Mouse (Mus musculus) hindbrain, postnatal 0 days (tissue): ENCODE results near the gene Rmnd5a. TPM values are rescaled to one million over a fixed set of nuclear protein-coding genes. Genes with fewer than 3 reads are reported as not detected.
"Not testable (repeated sequence)": the region's sequence is repeated elsewhere in the genome, so short reads cannot be mapped to it uniquely, and the experiment has no call there.

ENCODE experiments used
- ATAC-seq: fragments of 200-750 bp; cut with Nextera tagmentation; 2 replicates; pipeline ENCODE4 v1.8.0; 2017; ENCODE audit warnings: mild to moderate bottlenecking, moderate TSS enrichment, moderate library complexity
- DNase-seq: peaks from one replicate; pipeline ENCODE4 v3.0.0-alpha.2; 2015; ENCODE audit warnings: low spot score
- H3K27ac ChIP-seq: fragments of 300-500 bp; sonication (generic); 2 replicates; pipeline ENCODE4 v1.5.1; 2014; ENCODE audit warnings: mild to moderate bottlenecking
- H3K27me3 ChIP-seq: fragments of 300-500 bp; sonication (generic); 2 replicates; pipeline ENCODE4 v1.6.1; 2014; ENCODE audit warnings: low read length, mixed read lengths; ENCODE audit not compliant: insufficient read depth
- H3K36me3 ChIP-seq: fragments of 300-500 bp; sonication (generic); 2 replicates; pipeline ENCODE4 v1.6.1; 2014; ENCODE audit warnings: low read length, mixed read lengths; ENCODE audit not compliant: insufficient read depth
- H3K4me1 ChIP-seq: fragments of 300-500 bp; sonication (generic); 2 replicates; pipeline ENCODE4 v1.6.1; 2014; ENCODE audit warnings: antibody characterized with exemption, low read length, mixed read lengths; ENCODE audit not compliant: insufficient read depth
- H3K4me2 ChIP-seq: fragments of 300-500 bp; sonication (generic); 2 replicates; pipeline ENCODE4 v1.6.1; 2014; ENCODE audit warnings: low read depth, mild to moderate bottlenecking, low read length, moderate library complexity, mixed read lengths
- H3K4me3 ChIP-seq: fragments of 300-500 bp; sonication (generic); 2 replicates; pipeline ENCODE4 v1.5.1; 2014; ENCODE audit warnings: low read length
- H3K9ac ChIP-seq: fragments of 300-500 bp; sonication (generic); replicated peaks from 2 replicates; pipeline ENCODE4 v1.6.1; 2014; ENCODE audit warnings: mild to moderate bottlenecking, low read length, moderate library complexity, mixed read lengths
- H3K9me3 ChIP-seq: fragments of 300-500 bp; sonication (generic); 2 replicates; pipeline ENCODE4 v1.6.1; 2016; ENCODE audit warnings: low read length, mixed read lengths
- CTCF ChIP-seq: IDR thresholded peaks from 2 replicates; pipeline ENCODE4 v1.5.1; 2016; ENCODE audit warnings: antibody characterized with exemption, control low read depth, low read depth
- WGBS: fragments of 180-500 bp; shearing (Covaris S2); extraction: QIAGEN DNeasy Blood & Tissue Kit; methylation state at CpG from one replicate; pipeline ENCODE4 v1.1.7; 2014; 5-methylcytosine and 5-hydroxymethylcytosine counted together
- polyA plus RNA-seq: library from polyadenylated mRNA; unstranded; fragments of >200 nt; fragmentation: Nextera tagmentation; extraction: Ambion mirVana; gene quantifications from 2 replicates; pipeline ENCODE4 v1.2.1, GENCODE M21; 2015
- total RNA-seq: library from RNA; depleted of rRNA; stranded (reverse); fragments of >200 nt; gene quantifications from 2 replicates; pipeline ENCODE4 v1.2.3, GENCODE M21; 2014; rRNA removed

The Rmnd5a gene
- 44.9 and 46.1 TPM in 2 replicates for total RNA-seq
- polyA plus RNA-seq: 8.6 TPM in 2 replicates

DNA sequence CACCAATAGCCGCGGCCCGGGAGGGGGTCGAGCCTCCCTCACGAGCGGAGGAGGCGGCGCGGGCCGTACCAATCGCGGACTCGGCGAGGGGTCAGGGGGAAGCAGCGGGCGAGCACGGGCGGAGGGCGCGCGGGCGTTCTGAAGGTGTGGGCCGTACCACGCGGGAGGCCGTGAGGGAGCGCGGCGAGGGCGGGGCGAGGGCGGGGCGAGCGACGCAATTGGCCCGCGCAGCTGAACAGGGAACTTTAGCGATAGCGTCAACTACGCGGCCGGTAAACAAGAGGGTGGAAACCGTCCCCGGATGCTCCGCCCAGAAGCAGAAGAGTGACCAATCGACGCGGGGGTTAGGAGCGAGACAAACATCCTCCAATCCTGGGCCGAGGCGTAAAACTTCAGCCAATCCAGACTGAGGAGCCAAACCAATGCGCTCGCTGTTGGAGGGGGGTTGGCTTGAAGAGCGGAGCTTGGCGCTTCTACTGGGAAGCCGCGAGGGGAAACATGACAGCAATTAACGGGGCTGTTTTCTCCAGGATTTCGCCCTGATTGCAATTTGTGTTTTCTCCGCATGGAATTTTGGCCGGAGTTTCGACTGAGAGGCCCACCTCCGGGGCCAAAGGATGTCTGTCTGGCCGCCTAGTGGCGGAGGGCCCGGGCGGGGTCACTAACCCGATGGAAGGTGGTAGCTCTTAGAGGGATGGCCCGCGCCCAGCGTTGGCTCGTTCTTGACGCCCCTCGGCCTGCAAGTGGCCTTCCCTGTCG, at the start of gene Rmnd5a:
TSS of gene Rmnd5a (minus strand) at position 146 of the 759 bp plus-strand sequence.
- Histone ChIP-seq H3K27ac (peak within 1 kb of the TSS; percentile 99), H3K27me3 (no peaks in the 10 kb centered on the region), H3K4me2 (peak within 1 kb of the TSS; percentile 80), H3K4me3 (peak within 1 kb of the TSS; percentile 94), H3K9ac (peak within 1 kb of the TSS; percentile 94), H3K4me1 (peaks cover 9% of the 10 kb centered on the region), H3K36me3 (no peaks in the 10 kb centered on the region), H3K9me3 (no peaks in the 10 kb centered on the region)
- ATAC-seq: peak; percentile 98
- WGBS: under 1% methylated on average over 61 of the region's 75 CpGs
- DNase-seq: peak; percentile 99
- peak; percentile 68 for TF ChIP-seq CTCF

DNA sequence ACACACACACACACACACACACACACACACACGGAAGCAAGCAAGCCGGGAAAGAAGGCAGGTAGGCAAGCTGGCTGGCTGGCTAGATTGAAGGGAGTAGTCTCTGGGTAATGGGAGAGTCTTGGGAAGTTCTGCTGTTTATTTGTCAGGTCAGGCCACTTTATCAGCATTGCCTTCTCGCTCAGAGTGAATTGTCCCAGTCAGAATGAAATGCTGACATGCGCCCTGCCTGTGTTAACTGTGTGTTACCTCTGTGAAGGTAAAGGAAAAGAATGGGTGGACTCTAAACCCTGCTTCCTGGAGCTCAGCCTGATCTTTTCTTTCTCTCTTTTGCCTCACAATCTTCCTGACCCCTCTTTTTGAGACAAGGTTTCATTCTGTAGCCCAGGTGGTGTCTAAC, 47.5 kb upstream of the Rmnd5a start:
- no peaks in the 10 kb centered on the region for H3K36me3 ChIP-seq
- WGBS: 57% methylated on average over 4 of the region's 4 CpGs
- ATAC-seq: no peak
- DNase-seq: no peak
- H3K4me3 ChIP-seq: no peak overlapping the region
- H3K9ac ChIP-seq: no peak overlapping the region
- H3K4me1 ChIP-seq: no peaks in the 10 kb centered on the region
- H3K4me2 ChIP-seq: no peak overlapping the region
- no peaks in the 10 kb centered on the region for H3K9me3 ChIP-seq
- no peak overlapping the region for H3K27ac ChIP-seq
- TF ChIP-seq CTCF: no peak
- H3K27me3 ChIP-seq: no peaks in the 10 kb centered on the region

DNA sequence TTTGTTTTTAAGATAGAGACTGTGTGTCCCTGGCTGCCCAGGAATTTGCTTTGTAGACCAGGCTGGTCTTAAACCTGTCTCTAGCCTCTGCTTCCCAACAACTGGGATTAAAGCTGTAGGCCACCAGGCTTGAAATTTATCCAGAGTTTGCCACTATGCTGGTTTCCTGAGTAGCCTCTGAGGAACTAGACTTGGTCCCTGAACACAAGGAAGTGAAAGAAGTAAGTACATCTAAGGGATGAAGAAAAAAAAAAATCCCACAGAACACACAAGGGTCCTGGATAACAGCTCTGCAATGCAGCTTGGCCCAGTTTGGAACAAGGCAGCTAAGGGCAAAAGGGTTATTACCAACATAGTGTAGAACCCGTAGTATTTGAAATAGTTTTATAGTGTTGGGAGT, 46.4 kb upstream of the Rmnd5a start:
- no peak overlapping the region for H3K4me3 ChIP-seq
- DNase-seq (no peak), ATAC-seq (no peak)
- H3K4me2 ChIP-seq: no peak overlapping the region
- TF ChIP-seq CTCF: no peak
- H3K4me1 ChIP-seq: no peaks in the 10 kb centered on the region
- peaks cover under 1% of the 10 kb centered on the region; the same call in 1 of the 2 replicates for H3K9me3 ChIP-seq
- no peak overlapping the region for H3K27ac ChIP-seq
- no peaks in the 10 kb centered on the region for H3K27me3 ChIP-seq
- no peak overlapping the region for H3K9ac ChIP-seq
- 78% methylated on average over 1 of the region's 1 CpGs for WGBS
- H3K36me3 ChIP-seq: no peaks in the 10 kb centered on the region

DNA sequence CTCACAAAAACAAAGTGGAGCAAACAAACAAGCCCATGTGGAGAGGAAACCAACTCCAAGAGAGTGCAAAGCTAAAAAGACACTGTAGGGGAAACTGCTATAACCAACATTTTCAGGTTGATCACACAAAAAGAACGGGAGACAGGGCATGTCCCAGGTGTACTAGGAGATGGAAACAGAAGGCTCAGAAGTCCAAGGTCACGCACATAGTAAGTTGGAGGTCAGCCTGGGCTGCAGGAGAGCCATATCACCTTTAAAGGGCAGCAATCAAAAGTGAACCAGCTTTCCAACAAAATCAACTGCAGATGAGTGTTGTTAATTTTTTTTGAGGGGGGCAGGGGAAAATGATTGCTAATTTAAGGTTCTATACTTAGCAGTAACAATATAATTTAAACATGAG, 45.8 kb upstream of the Rmnd5a start:
- Histone ChIP-seq H3K9ac (no peak overlapping the region), H3K27ac (no peak overlapping the region), H3K9me3 (peaks cover 3% of the 10 kb centered on the region; the same call in 1 of the 2 replicates), H3K4me3 (no peak overlapping the region), H3K4me2 (no peak overlapping the region), H3K27me3 (no peaks in the 10 kb centered on the region), H3K4me1 (no peaks in the 10 kb centered on the region), H3K36me3 (no peaks in the 10 kb centered on the region)
- DNase-seq (no peak), ATAC-seq (no peak)
- TF ChIP-seq CTCF: no peak
- 73% methylated on average over 2 of the region's 2 CpGs for WGBS

DNA sequence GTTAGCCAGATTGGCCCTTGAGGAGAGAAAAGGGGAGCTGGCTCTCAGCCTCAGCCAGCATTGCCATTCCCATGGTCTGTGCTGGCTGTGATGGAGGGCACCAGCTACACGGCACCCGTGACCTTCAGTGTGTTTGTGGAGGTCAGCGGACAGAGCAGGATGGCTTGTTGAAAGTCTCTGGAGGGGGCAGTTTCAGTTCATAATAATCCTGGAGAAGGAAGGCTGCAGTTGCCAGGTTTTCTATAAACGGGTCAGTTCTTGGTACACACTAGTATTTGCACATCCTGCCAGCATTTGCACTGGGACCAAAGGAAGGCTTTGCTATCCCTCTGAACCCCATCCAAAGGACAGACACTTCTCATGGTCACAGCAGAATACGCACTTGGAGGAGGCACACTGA, 44.8 kb upstream of the Rmnd5a start:
- Histone ChIP-seq H3K9ac (no peak overlapping the region), H3K27ac (no peak overlapping the region), H3K9me3 (peaks cover 3% of the 10 kb centered on the region; the same call in 1 of the 2 replicates), H3K27me3 (no peaks in the 10 kb centered on the region), H3K4me1 (no peaks in the 10 kb centered on the region), H3K4me2 (no peak overlapping the region), H3K36me3 (no peaks in the 10 kb centered on the region), H3K4me3 (no peak overlapping the region)
- TF ChIP-seq CTCF: no peak
- 77% methylated on average over 5 of the region's 5 CpGs for WGBS
- no peak for ATAC-seq
- no peak for DNase-seq

DNA sequence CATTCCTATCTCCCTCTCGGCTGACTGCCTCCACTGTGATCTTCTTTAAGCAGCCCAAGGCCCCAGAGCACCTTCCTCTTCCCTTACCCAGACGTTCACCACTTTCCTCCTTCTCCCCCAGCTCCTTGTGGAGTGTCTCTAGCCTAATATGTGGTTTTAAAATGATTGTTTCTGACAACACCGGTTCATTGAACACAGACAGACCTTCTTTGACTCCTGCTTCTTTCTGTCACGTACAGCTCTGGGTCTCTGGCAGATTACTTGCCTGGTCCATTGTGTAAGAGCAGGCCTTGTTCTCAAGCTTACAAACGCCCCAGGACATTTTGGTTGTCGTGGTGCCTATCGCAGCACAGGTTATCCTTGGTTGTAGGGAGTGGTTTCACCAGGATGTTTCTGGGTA, 40.7 kb upstream of the Rmnd5a start:
- Histone ChIP-seq H3K27ac (no peak overlapping the region), H3K4me3 (no peak overlapping the region), H3K36me3 (no peaks in the 10 kb centered on the region), H3K9me3 (peaks cover 3% of the 10 kb centered on the region; the same call in 1 of the 2 replicates), H3K9ac (no peak overlapping the region), H3K4me1 (no peaks in the 10 kb centered on the region), H3K27me3 (no peaks in the 10 kb centered on the region), H3K4me2 (no peak overlapping the region)
- ATAC-seq (no peak), DNase-seq (no peak)
- no peak for TF ChIP-seq CTCF
- WGBS: 56% methylated on average over 7 of the region's 7 CpGs

DNA sequence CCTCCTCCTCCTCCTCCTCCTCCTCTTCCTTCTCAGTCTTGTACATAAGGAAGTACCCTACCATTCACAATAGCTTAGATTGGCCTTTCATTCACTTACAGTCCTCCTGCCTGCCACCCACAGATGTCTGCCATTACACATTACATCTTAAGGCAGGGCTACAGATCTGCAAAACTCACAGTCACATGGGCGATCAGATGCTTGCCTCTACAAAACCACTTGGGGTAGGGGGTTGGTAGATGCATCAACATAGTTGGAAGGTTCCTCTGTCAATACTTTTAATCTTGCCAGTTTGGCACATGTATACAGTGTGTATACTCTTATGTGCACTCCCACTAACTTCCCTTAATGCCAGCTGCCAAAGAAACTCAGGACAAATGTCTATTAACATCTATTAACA, 39.7 kb upstream of the Rmnd5a start:
- DNase-seq (no peak), ATAC-seq (no peak)
- Histone ChIP-seq H3K9ac (no peak overlapping the region), H3K27me3 (no peaks in the 10 kb centered on the region), H3K4me1 (no peaks in the 10 kb centered on the region), H3K36me3 (no peaks in the 10 kb centered on the region), H3K27ac (no peak overlapping the region), H3K9me3 (peaks cover 3% of the 10 kb centered on the region; the same call in 1 of the 2 replicates), H3K4me2 (no peak overlapping the region), H3K4me3 (no peak overlapping the region)
- WGBS: 88% methylated on average over 1 of the region's 1 CpGs
- TF ChIP-seq CTCF: no peak

DNA sequence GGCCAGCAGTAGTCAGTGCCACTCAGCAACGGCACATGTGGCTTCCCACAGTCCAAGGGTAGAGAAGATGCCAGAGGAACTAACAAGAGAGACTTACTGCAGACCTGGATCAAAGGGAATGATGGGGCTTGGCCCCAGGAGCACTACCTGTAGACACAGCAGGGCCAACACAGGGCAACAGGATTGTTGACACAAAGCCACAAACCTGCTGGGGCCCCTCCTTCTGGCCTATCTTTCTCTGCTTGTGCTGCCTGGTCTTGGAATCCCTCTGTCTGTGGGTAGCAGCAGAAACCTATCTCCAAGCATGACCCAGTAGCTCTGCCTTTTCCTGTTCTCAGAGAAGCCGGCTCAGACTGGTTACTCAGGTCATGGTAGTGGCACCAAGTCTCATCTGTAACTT, 39.2 kb upstream of the Rmnd5a start:
- H3K27me3 ChIP-seq, H3K9ac ChIP-seq, H3K27ac ChIP-seq, DNase-seq, H3K9me3 ChIP-seq, ATAC-seq, H3K4me1 ChIP-seq, H3K4me2 ChIP-seq, H3K36me3 ChIP-seq, H3K4me3 ChIP-seq: not testable (repeated sequence)
- 93% methylated on average over 2 of the region's 2 CpGs for WGBS

DNA sequence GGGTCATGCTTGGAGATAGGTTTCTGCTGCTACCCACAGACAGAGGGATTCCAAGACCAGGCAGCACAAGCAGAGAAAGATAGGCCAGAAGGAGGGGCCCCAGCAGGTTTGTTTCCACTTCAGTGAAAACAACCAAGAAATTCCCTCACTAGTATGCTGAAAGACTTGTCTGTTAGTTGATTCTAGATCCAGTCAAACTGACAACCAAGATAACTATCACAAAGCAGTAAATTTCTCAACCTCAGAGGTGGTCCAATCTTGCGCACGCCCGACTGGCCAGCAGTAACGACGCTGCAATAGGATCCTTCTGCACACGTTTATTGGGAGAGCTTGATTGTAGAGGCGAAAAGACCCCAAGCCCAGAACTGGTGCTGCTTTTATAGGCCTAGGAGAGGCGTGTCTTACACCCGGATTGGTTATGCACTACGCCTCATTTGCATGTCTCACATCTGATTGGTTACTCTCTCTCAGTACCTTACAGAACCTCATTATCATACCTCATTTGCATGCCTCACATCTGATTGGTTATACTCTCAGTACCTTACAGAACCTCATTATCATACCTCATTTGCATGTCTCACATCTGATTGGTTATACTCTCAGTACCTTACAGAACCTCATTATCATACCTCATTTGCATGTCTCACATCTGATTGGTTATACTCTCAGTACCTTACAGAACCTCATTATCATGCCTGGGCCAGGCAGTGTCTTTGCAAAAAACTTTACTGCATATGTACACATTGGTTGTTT, 38.6 kb upstream of the Rmnd5a start:
- H3K36me3 ChIP-seq: not testable (repeated sequence)

More for the DNA sequence above, 38.6 kb upstream of the Rmnd5a start:
- not testable (repeated sequence) for H3K27ac ChIP-seq, H3K27me3 ChIP-seq, H3K4me1 ChIP-seq, ATAC-seq, H3K9me3 ChIP-seq, H3K4me2 ChIP-seq, DNase-seq, H3K4me3 ChIP-seq, H3K9ac ChIP-seq
- 94% methylated on average over 10 of the region's 10 CpGs for WGBS
